Mouse (Mus musculus): ENCODE results near the gene Stom. TPM values are rescaled to one million over a fixed set of nuclear protein-coding genes. Genes with fewer than 3 reads are reported as not detected.
A peak's percentile ranks its signal among the peaks of the same experiment; 100 is the strongest.

Stom gene
- total RNA-seq, 2 experiments from 2014 or later = 17.1 to 30.1 TPM

- no peak for DNase-seq
- H3K4me3 ChIP-seq = no peak overlapping the region
- intact Hi-C loops (cut with DNase I) = no loop called here
- H3K27ac ChIP-seq = peak overlapping the region; percentile 35
- TF ChIP-seq CTCF (IDR thresholded peaks at IDR 0.05) = no peak
These were observed 69.5 kb downstream of the Stom start for GRCm38 (mm10) chr2:35267156-35267875.

- Histone ChIP-seq H3K27ac (peak overlapping the region; percentile 69), H3K4me3 (no peak overlapping the region)
- no peak for TF ChIP-seq CTCF (IDR thresholded peaks at IDR 0.05)
- intact Hi-C loops (cut with DNase I) = no loop called here
- no peak for DNase-seq
These were observed 70.4 kb downstream of the Stom start for GRCm38 (mm10) chr2:35266251-35266905.

- H3K4me3 ChIP-seq = peak overlapping the region; percentile 53
- TF ChIP-seq CTCF (IDR thresholded peaks at IDR 0.05) = no peak
- no peak for DNase-seq
- H3K27ac ChIP-seq = peak overlapping the region; percentile 69
- intact Hi-C loops (cut with DNase I) = no loop called here
These were observed 71.0 kb downstream of the Stom start for GRCm38 (mm10) chr2:35265775-35266174.

- DNase-seq = peak; percentile 79
- Histone ChIP-seq H3K27ac (peak overlapping the region; percentile 69), H3K4me3 (peak overlapping the region; percentile 53)
- intact Hi-C loops (cut with DNase I) = no loop called here
- TF ChIP-seq CTCF (IDR thresholded peaks at IDR 0.05) = peak; percentile 79
These were observed 71.5 kb downstream of the Stom start for GRCm38 (mm10) chr2:35265296-35265695.

GRCm38 (mm10) chr2:35264095-35264494, 72.7 kb downstream of the Stom start:
- Histone ChIP-seq H3K27ac (no peak overlapping the region), H3K4me3 (no peak overlapping the region)
- intact Hi-C loops (cut with DNase I) = no loop called here
- no peak for DNase-seq
- no peak for TF ChIP-seq CTCF (IDR thresholded peaks at IDR 0.05)

Other genes starting within 250 kb of the Stom start
- not detected for gene AI182371, start 235.4 kb downstream of the Stom start, total RNA-seq (2021)
- 1 to 10 TPM; 8.0 to 8.4 TPM for gene Cntrl, start 227.5 kb downstream of the Stom start, total RNA-seq (2021)
- 10 to 100 TPM; 87.9 to 91.5 TPM for gene Rab14, start 135.9 kb downstream of the Stom start, total RNA-seq (2021)
- 100 to 1,000 TPM; 676 to 777 TPM for gene Gsn, start 80.6 kb downstream of the Stom start, total RNA-seq (2021)
- not detected for gene 4930568D16Rik, start 30.8 kb upstream of the Stom start, total RNA-seq (2021)
- not detected for gene 4930402F06Rik, start 60.2 kb upstream of the Stom start, total RNA-seq (2021)
- 10 to 100 TPM in 1 of 2 experiments, 1 to 10 TPM in 1; 6.3 to 11.2 TPM for gene Ggta1, start 126.3 kb upstream of the Stom start, total RNA-seq (2021)
- gene Dab2ip, start 221.3 kb upstream of the Stom start, total RNA-seq (2021) = 10 to 100 TPM; 38.2 to 52.0 TPM